Mouse (Mus musculus) bone marrow macrophage, adult 2 months (primary cell): ENCODE results near the gene Dnaic2. TPM values are rescaled to one million over a fixed set of nuclear protein-coding genes. Genes with fewer than 3 reads are reported as not detected.

Source experiments
- H3K27ac ChIP-seq: 2 replicates; pipeline ENCODE4 v1.5.1; 2012; ENCODE audit warnings: low read depth, low read length; ENCODE audit not compliant: insufficient read depth
- H3K4me1 ChIP-seq: 2 replicates; pipeline ENCODE4 v1.6.1; 2012; ENCODE audit warnings: low read length; ENCODE audit not compliant: control insufficient read depth, insufficient read depth
- H3K4me3 ChIP-seq: 2 replicates; pipeline ENCODE4 v1.5.1; 2012; ENCODE audit warnings: mild to moderate bottlenecking, low read length, moderate library complexity; ENCODE audit not compliant: insufficient read depth
- CTCF ChIP-seq: IDR thresholded peaks from 2 replicates; pipeline ENCODE4 v1.5.1; 2012; ENCODE audit warnings: low read depth, mild to moderate bottlenecking, low read length, moderate library complexity
- POLR2A ChIP-seq: IDR thresholded peaks from 2 replicates; pipeline ENCODE4 v1.6.1; 2012; ENCODE audit warnings: mild to moderate bottlenecking, low read depth, low read length, borderline replicate concordance
- polyA plus RNA-seq: library from polyadenylated mRNA; stranded (reverse); fragments of >200 nt; gene quantifications from 2 replicates; pipeline ENCODE4 v1.2.4, GENCODE M21; 2012; ENCODE audit not compliant: missing spikeins, insufficient read depth, insufficient read length

Dnaic2 gene
- polyA plus RNA-seq, result not detected in 2 replicates

DNA sequence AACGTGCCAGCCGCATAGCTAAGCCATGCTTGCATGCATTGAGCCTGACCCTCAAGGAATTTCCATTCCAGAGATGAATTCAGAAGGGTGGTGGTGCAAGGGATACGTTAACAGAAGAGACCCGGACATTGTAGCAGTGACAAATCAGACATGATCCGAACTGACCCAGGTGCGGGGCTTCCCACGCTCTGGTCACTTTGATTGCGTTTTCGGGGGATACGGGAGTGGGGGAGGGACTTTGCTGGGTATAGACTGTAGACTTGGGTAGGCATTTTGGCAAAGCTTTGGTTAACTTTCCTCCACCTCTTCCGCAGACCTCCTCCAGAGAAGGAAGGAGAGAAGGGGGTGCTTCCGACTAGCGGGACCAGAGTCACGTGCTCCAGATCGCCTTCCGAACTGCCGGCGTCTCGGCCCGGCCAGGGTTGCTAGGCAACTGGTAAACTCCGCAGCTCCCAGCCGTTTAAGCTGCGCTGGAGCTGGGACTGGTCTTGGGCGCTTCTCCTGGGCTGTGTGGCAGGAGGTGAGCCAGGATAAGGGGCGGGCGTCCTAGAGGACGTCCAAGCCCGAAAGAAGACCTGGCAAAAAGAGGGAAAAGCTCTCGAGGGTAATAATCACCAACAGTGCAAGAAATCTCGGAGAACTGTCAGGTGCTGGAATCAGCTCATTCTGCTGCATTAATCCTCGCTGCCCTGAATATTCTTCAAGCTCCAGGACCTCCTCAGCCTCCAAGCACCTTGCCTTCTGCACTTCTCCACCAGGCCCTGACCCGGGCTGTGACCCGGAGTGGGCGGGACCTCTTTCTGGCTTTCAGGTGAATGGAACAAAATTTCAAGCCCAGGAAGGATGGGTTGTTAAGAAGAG lies at the start of gene Dnaic2:
Gene Dnaic2, plus strand, starts transcription at position 444 of the 861 bp plus-strand sequence.
- Histone ChIP-seq H3K27ac (no peak within 1 kb of the TSS), H3K4me1 (peaks cover 37% of the 10 kb centered on the region), H3K4me3 (peak within 1 kb of the TSS; percentile 27)
- no peak for TF ChIP-seq CTCF
- TF ChIP-seq POLR2A, result no peak

DNA sequence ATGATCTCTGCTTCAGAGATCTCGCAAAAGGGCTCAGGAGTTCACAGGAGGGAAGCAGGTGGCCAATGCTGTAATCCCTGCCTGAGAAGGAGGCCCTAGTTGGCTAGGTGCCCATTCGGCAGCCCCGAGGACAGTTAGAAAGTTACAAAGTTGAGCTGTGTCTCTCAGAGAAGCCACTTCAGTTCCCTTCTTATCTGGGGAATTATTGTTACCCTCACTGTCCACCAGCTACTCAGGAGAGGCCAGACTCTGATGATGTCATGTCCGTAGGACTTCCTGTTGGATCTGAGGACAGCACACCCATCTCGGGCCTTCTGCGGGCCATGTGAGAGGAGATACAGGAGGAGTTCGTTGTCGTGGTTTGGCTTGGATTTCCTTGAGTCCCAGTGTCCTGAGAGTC lies 47.6 kb upstream of the Dnaic2 start:
- Histone ChIP-seq H3K4me3 (peak overlapping the region; percentile 29), H3K27ac (peak overlapping the region; percentile 91), H3K4me1 (peaks cover 58% of the 10 kb centered on the region)
- TF ChIP-seq CTCF (no peak), POLR2A (no peak)

DNA sequence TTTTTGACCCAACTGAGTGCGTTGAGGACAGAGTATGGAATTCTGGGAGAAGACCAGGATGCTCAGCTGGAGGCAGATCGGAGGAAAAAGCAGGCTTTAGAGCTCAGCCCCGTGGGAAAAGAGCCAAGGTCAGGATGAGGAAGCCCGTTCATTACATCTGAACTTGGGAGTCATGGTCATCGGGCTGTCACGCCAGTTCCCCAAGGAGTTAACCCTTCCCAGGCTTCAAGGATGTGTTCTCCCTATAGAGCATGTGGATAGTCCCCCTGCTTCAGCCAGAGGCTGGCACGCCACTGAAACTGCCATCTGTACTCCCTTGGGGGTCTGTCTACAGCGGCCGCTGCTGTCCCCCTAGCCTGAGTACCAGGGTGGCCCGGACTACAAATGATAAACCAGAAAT lies 46.9 kb upstream of the Dnaic2 start:
- no peak for TF ChIP-seq CTCF
- TF ChIP-seq POLR2A, result no peak
- H3K4me1 ChIP-seq, result peaks cover 62% of the 10 kb centered on the region
- H3K4me3 ChIP-seq, result peak overlapping the region; percentile 29; the same call in 1 of the 2 replicates
- peak overlapping the region; percentile 91 for H3K27ac ChIP-seq

DNA sequence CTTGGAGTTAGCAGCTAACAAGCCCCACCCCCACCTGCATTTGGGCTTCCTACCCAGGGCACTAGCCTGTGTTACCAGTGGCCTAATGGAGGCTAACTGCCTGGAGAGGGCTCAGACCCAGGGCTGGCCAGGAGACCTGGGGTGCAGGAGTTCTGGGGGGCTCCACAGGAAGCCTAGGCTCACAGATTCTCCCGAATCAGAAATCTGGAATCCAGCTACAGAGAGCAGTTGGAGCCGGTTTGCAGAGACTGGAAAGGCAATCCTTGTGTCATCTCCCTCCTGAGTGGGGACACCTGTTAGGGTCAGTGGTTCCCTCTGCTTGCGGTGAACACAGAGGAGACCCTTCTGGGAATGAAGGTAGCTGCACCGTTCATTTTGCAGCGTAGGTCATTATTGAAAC lies 46.2 kb upstream of the Dnaic2 start:
- peaks cover 70% of the 10 kb centered on the region for H3K4me1 ChIP-seq
- H3K27ac ChIP-seq, result peak overlapping the region; percentile 91
- no peak overlapping the region for H3K4me3 ChIP-seq
- TF ChIP-seq POLR2A, result no peak
- no peak for TF ChIP-seq CTCF

DNA sequence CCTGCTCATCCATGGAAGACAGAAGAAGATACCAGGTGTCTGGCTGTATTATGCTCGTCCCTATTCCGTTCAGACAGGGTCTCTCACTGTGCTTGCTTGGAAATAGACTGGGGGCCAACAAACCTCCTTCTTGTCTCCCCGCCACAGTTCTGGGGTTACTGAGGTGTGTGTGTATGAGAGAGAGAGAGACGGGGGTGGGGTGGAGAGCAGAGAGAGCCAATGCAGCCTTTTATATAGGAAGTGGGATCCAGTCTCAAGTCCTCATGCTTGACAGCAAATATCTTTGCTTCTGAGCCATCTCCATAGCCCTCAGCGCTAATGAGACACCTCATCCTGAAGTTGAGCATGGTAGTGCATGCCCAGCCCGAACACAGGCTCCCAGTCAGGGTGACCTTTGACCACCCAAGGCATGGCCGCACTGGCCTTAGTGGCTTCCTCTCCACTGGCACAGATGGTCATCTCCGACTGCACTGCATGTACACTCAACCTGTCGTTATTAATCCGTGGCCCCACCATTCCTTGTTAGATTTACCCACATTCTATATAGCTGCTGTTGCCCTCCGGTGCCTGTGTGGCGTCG lies 44.8 kb upstream of the Dnaic2 start:
- Histone ChIP-seq H3K4me3 (no peak overlapping the region), H3K4me1 (peaks cover 80% of the 10 kb centered on the region), H3K27ac (peak overlapping the region; percentile 71; the same call in 1 of the 2 replicates)
- TF ChIP-seq CTCF (no peak), POLR2A (no peak)

DNA sequence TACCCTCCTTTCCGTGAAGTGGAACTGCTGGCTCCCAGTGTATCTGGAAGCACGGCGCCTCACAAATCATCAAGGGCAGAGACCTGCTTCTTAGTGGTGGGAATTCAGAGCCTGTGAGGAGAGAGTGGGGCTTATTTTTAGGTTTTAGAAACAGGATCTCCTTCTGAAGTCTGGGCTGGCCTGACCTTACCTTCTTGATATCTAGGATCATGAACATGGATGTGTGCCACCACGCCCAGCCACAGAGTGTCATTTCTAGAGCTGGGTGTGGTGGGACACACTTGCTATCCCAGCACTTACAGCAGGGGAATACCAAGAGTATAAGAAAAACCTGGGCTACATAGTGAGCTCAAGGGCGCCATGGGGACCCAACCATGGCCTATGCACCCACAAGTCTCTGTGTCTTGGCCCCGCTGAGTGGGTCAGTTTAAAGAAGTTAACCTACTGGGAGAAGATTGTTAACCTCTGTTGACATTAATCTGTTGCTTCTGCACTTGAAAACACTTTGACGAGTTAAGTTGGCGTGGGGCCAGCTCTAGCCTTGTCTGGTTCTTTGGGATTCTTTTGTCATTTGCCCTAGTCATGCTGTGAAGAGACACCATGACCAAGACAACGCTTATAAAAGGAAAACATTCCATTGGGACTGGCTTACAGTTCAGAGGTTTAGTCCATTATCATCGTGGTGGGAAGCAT lies 44.0 kb upstream of the Dnaic2 start:
- H3K4me1 ChIP-seq, result peaks cover 82% of the 10 kb centered on the region
- no peak for TF ChIP-seq CTCF
- no peak for TF ChIP-seq POLR2A
- no peak overlapping the region for H3K4me3 ChIP-seq
- H3K27ac ChIP-seq, result peak overlapping the region; percentile 71

DNA sequence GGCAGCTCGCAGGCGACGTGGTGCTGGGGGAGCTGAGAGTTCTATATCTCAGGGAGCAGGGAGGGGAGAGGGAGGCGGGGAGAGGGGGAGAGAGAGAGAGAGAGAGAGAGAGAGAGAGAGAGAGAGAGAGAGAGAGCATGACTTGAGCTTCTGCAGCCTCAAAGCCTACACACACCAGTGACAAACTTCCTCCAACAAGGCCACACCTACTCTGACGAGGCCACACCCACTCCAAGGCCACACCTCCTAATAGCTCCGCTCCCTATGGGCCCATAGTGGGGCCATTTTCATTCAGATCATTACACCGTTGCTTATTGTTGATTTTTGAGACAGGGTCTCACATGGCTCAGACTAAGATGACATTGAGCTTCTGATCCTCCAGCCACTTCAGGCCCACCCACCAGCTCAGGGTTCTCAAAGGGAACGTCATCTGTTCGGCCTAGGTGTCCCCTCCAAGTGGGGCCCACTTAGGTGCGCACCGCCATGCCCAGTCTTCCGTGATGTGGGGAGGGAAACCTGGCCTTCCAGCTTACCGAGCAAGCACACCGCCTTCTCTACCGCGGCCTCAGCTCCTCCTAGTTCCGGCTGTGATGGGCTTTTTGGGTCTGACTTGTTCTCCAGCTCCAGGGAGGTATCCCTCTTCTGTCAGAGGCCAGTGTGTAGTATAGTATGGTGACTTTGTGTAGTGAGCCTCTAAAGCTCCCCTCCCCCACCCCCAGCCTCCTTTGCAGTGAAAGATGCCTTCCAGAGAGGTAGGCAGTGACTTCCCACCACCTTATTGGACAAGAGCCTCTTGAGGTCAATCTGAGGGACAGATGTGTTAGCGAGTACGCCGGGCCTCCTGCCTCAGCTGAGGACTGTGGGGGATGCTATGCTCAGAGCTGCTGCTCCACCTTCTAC lies 43.2 kb upstream of the Dnaic2 start:
- peaks cover 75% of the 10 kb centered on the region for H3K4me1 ChIP-seq
- peak overlapping the region; percentile 0; the same call in 1 of the 2 replicates for H3K4me3 ChIP-seq
- H3K27ac ChIP-seq, result peak overlapping the region; percentile 71
- no peak for TF ChIP-seq POLR2A
- no peak for TF ChIP-seq CTCF

DNA sequence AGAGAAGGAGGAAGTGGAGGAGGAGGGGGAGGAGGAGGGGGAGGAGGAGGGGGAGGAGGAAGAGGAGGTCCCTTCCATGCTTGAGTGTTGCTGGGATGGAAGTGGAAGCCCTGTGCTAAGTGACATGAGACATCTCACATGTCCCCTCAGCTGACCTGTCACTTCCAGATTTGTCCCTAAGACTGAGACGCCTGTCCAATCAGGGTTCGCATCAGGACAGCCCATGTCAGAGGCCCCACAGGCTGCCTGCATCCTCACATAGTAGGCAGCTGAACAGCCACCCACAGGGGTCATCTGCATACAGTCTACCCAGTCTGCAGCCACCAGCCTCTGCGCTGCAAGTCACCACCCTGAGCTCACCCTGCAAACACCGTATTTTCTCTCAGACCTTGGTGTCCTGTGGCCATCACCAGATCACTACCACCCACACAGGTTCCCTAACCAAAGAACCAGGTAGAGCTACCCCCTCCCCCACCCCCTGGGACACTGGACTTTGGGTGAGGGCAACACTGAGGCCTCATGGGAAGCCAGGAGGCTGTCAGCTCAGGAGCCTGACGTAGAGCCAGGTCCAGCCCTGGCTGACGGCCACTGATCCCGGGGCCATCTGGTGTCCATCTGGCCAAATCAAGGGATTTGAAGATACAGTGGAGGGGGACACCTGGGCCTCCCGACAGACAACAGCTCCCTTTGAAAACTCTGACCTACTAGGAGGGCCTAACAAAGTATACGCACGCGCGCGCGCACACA lies 42.4 kb upstream of the Dnaic2 start:
- TF ChIP-seq CTCF (no peak), POLR2A (no peak)
- Histone ChIP-seq H3K4me1 (peaks cover 69% of the 10 kb centered on the region), H3K4me3 (peak overlapping the region; percentile 17; the same call in 1 of the 2 replicates), H3K27ac (peak overlapping the region; percentile 99)

DNA sequence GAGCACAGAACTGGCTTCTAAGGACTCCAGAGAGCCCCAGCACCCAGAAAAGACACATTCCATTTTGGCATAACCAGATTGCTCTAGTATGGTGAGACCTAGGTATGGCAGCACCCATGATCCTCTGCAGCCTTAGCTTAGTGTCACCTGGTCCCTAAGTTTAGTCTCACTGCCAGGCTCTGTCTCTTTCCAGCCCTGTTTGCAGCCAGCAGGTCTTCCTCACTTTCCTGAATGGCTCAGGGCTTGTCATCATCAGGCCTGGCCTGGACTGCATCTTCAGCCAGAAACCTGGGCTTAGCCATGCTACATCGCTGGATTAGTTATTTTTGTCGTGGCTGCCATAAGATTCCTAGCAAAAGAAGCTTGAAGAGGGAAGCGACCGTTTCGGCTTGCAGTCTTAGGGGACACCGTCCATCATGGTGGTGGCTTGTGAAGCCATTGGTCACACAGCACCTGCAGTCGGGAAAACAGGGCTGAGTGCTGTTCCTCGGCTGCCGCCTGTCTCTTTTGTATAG lies 41.6 kb upstream of the Dnaic2 start:
- Histone ChIP-seq H3K27ac (peak overlapping the region; percentile 99), H3K4me1 (peaks cover 62% of the 10 kb centered on the region)

More for the DNA sequence above, 41.6 kb upstream of the Dnaic2 start:
- TF ChIP-seq CTCF, result no peak
- TF ChIP-seq POLR2A, result no peak
- no peak overlapping the region for H3K4me3 ChIP-seq
